Mouse (Mus musculus): ENCODE data around the gene Pds5b.

DNA sequence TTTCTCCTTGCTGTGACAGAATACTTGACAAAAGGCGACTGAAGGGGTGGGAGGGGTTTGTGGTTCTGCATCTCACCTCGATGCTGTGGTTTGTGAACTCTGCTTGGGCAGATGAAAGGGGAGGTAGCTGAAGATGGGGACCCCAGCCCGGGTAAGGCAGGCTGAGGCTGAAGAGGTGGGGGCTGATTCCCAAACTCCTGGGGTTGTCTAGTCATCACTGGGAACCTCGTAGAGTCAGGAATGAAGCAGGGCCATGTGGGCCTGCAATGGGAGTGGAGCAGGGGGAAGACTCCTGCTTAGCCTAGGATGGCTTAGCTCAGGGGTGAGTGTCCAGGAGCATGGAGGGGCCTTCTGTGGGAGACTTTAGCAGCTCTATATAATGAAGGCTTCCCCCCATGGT, 145.3 kb downstream of the Pds5b start:
- TF ChIP-seq CTCF (IDR thresholded peaks at IDR 0.05; ENCODE audit: low read depth): no peak
- no peak for TF ChIP-seq EP300 (IDR thresholded peaks at IDR 0.05; ENCODE audit: low read depth)

Data from liver, postnatal 0 days (tissue).